ENCODE assay signal across 29 mouse cellular contexts in genomic region chr9:92335277-92335818, GRCm38 (mm10). TPM values are rescaled to one million over a fixed set of nuclear protein-coding genes. Genes with fewer than 3 reads are reported as not detected.
"Had no signal": no experiment of that assay in that cellular context is flagged by ENCODE, and none has a peak within 500 bp of the region (broad histone marks: within the 10 kb centered on the region; RNA-seq: fewer than 3 reads in every experiment).

No protein-coding gene starts in this region.

- H3K9ac ChIP-seq: liver, embryonic 13.5 days; liver, embryonic 15.5 days; liver, postnatal 0 days; lung, embryonic 15.5 days; midbrain, embryonic 12.5 days; midbrain, embryonic 15.5 days; neural tube, embryonic 12.5 days had no signal

- H3K27ac ChIP-seq: liver, embryonic 13.5 days; liver, embryonic 15.5 days; lung, embryonic 15.5 days; macrophage; midbrain, embryonic 12.5 days; midbrain, embryonic 15.5 days; neural tube, embryonic 12.5 days had no signal

- ATAC-seq: liver, postnatal 0 days; lung, postnatal 0 days; midbrain, embryonic 15.5 days had no signal

- H3K4me1 ChIP-seq: liver, embryonic 13.5 days; liver, embryonic 15.5 days; lung, embryonic 15.5 days; midbrain, embryonic 12.5 days; midbrain, embryonic 15.5 days; neural tube, embryonic 12.5 days had no signal

- H3K4me2 ChIP-seq: liver, embryonic 13.5 days; liver, embryonic 15.5 days; lung, embryonic 15.5 days; midbrain, embryonic 12.5 days; midbrain, embryonic 15.5 days; neural tube, embryonic 12.5 days had no signal

- H3K9me3 ChIP-seq: liver, embryonic 13.5 days; liver, embryonic 15.5 days; lung, embryonic 15.5 days; midbrain, embryonic 12.5 days; midbrain, embryonic 15.5 days; neural tube, embryonic 12.5 days had no signal

- H3K4me3 ChIP-seq: liver, embryonic 13.5 days; liver, embryonic 15.5 days; lung, embryonic 15.5 days; midbrain, embryonic 12.5 days; midbrain, embryonic 15.5 days; neural tube, embryonic 12.5 days had no signal

- DNase-seq: liver, embryonic 13.5 days; liver, postnatal 0 days; lung, adult 2 months; lung, postnatal 14 days; lung, postnatal 36 days; retina, postnatal 1 day; right cerebral cortex, adult 18-20 months; right cerebral cortex, postnatal 25 days; right cerebral cortex, postnatal 4 days; spleen, adult 18-20 months; thymus, adult 2 months; thymus, postnatal 25 days; thymus, postnatal 4 days had no signal

- H3K27me3 ChIP-seq: liver, embryonic 13.5 days; liver, embryonic 15.5 days; lung, embryonic 15.5 days; midbrain, embryonic 12.5 days; midbrain, embryonic 15.5 days; neural tube, embryonic 12.5 days had no signal

- H3K36me3 ChIP-seq: liver, embryonic 13.5 days; liver, embryonic 15.5 days; lung, embryonic 15.5 days; midbrain, embryonic 12.5 days; midbrain, embryonic 15.5 days; neural tube, embryonic 12.5 days had no signal

RNA-seq across cellular contexts. Expression of gene 1700057G04Rik, which starts 26.2 kb away (rescaled TPM):
- total RNA-seq: megakaryocyte, adult 5-6 weeks; midbrain, postnatal 0 days; neutrophil, adult 5-6 weeks had no signal
- polyA plus RNA-seq: liver, embryonic 13.5 days; liver, embryonic 15.5 days; liver, postnatal 0 days; lung, adult 2 months; lung, embryonic 15.5 days; lung, postnatal 0 days; macrophage; midbrain, embryonic 12.5 days; midbrain, embryonic 15.5 days; midbrain, postnatal 0 days; neural tube, embryonic 12.5 days; neural tube, embryonic 14.5 days; small intestine, adult 2 months; stomach, embryonic 14.5 days; stomach, embryonic 16.5 days; thymus, adult 2 months; urinary bladder, adult 2 months had no signal

RNA-seq across cellular contexts. Expression of gene Plscr2, which starts 59.9 kb away (rescaled TPM):
- total RNA-seq: megakaryocyte, adult 5-6 weeks; monocyte, adult 5-6 weeks had no signal
- polyA plus RNA-seq: macrophage; neural tube, embryonic 14.5 days had no signal
